Mouse (Mus musculus): Measurements from ENCODE around the gene Bdnf. TPM values are rescaled to one million over a fixed set of nuclear protein-coding genes. Genes with fewer than 3 reads are reported as not detected.
A peak's percentile ranks its signal among the peaks of the same experiment; 100 is the strongest.

Gene Bdnf
- polyA plus RNA-seq, 1 experiment: 1.4 TPM

GRCm38 (mm10) chr2:109677221-109678089, 3.0 kb downstream of the Bdnf start:
- peak overlapping the region; percentile 8; the same call in 1 of the 2 replicates for H3K4me3 ChIP-seq (ENCODE audit: insufficient read depth, low read depth, low read length)
- no peaks in the 10 kb centered on the region for H3K36me3 ChIP-seq (ENCODE audit: control insufficient read depth, insufficient read depth, low read length)
- H3K27ac ChIP-seq (ENCODE audit: insufficient read depth, low read depth, low read length): no peak overlapping the region
- DNase-seq: no peak
- H3K4me1 ChIP-seq (ENCODE audit: control insufficient read depth, insufficient read depth, low read length): no peaks in the 10 kb centered on the region; the same call in 1 of the 2 replicates
- TF ChIP-seq POLR2A (IDR thresholded peaks at IDR 0.05; ENCODE audit: low read depth, low read length) (no peak), CTCF (conservative IDR thresholded peaks at IDR 0.05; ENCODE audit: insufficient read depth, insufficient read length, low read depth, low read length) (no peak)
- H3K27me3 ChIP-seq (replicated peaks; ENCODE audit: control insufficient read depth, insufficient read depth, low read length): peaks cover 12% of the 10 kb centered on the region
- WGBS: 2% methylated on average over 50 of the region's 50 CpGs

GRCm38 (mm10) chr2:109678090-109678409, 3.5 kb downstream of the Bdnf start:
- WGBS: 1% methylated on average over 18 of the region's 18 CpGs
- no peaks in the 10 kb centered on the region; the same call in 1 of the 2 replicates for H3K4me1 ChIP-seq (ENCODE audit: control insufficient read depth, insufficient read depth, low read length)
- H3K36me3 ChIP-seq (ENCODE audit: control insufficient read depth, insufficient read depth, low read length): no peaks in the 10 kb centered on the region
- TF ChIP-seq POLR2A (IDR thresholded peaks at IDR 0.05; ENCODE audit: low read depth, low read length) (no peak), CTCF (conservative IDR thresholded peaks at IDR 0.05; ENCODE audit: insufficient read depth, insufficient read length, low read depth, low read length) (no peak)
- peaks cover 12% of the 10 kb centered on the region; the same call in 1 of the 2 replicates for H3K27me3 ChIP-seq (replicated peaks; ENCODE audit: control insufficient read depth, insufficient read depth, low read length)
- H3K4me3 ChIP-seq (ENCODE audit: insufficient read depth, low read depth, low read length): peak overlapping the region; percentile 8; the same call in 1 of the 2 replicates
- H3K27ac ChIP-seq (ENCODE audit: insufficient read depth, low read depth, low read length): no peak overlapping the region
- no peak for DNase-seq

- 4% methylated on average over 8 of the region's 8 CpGs for WGBS
Observed at GRCm38 (mm10) chr2:109678454-109678853, 4.0 kb downstream of the Bdnf start.

GRCm38 (mm10) chr2:109679446-109679845, 4.9 kb downstream of the Bdnf start:
- no peak for DNase-seq
- peaks cover 9% of the 10 kb centered on the region; the same call in 1 of the 2 replicates for H3K27me3 ChIP-seq (replicated peaks; ENCODE audit: control insufficient read depth, insufficient read depth, low read length)
- 73% methylated on average over 2 of the region's 2 CpGs for WGBS
- H3K36me3 ChIP-seq (ENCODE audit: control insufficient read depth, insufficient read depth, low read length): no peaks in the 10 kb centered on the region
- no peak for TF ChIP-seq CTCF (conservative IDR thresholded peaks at IDR 0.05; ENCODE audit: insufficient read depth, insufficient read length, low read depth, low read length)
- no peak for TF ChIP-seq POLR2A (IDR thresholded peaks at IDR 0.05; ENCODE audit: low read depth, low read length)
- no peaks in the 10 kb centered on the region; the same call in 1 of the 2 replicates for H3K4me1 ChIP-seq (ENCODE audit: control insufficient read depth, insufficient read depth, low read length)
- H3K4me3 ChIP-seq (ENCODE audit: insufficient read depth, low read depth, low read length): no peak overlapping the region
- no peak overlapping the region for H3K27ac ChIP-seq (ENCODE audit: insufficient read depth, low read depth, low read length)

More at GRCm38 (mm10) chr2:109678454-109678853, 4.0 kb downstream of the Bdnf start:
- TF ChIP-seq POLR2A (IDR thresholded peaks at IDR 0.05; ENCODE audit: low read depth, low read length) (no peak), CTCF (conservative IDR thresholded peaks at IDR 0.05; ENCODE audit: insufficient read depth, insufficient read length, low read depth, low read length) (no peak)
- Histone ChIP-seq H3K27ac (ENCODE audit: insufficient read depth, low read depth, low read length) (no peak overlapping the region), H3K36me3 (ENCODE audit: control insufficient read depth, insufficient read depth, low read length) (no peaks in the 10 kb centered on the region), H3K4me3 (ENCODE audit: insufficient read depth, low read depth, low read length) (no peak overlapping the region), H3K27me3 (replicated peaks; ENCODE audit: control insufficient read depth, insufficient read depth, low read length) (peaks cover 12% of the 10 kb centered on the region; the same call in 1 of the 2 replicates), H3K4me1 (ENCODE audit: control insufficient read depth, insufficient read depth, low read length) (no peaks in the 10 kb centered on the region; the same call in 1 of the 2 replicates)
- no peak for DNase-seq

GRCm38 (mm10) chr2:109681071-109681470, 6.6 kb downstream of the Bdnf start:
- Histone ChIP-seq H3K27ac (ENCODE audit: insufficient read depth, low read depth, low read length) (no peak overlapping the region), H3K27me3 (replicated peaks; ENCODE audit: control insufficient read depth, insufficient read depth, low read length) (peaks cover 9% of the 10 kb centered on the region; the same call in 1 of the 2 replicates)
- WGBS: 41% methylated on average over 1 of the region's 1 CpGs

GRCm38 (mm10) chr2:109688661-109689060, 14.2 kb downstream of the Bdnf start:
- 64% methylated on average over 1 of the region's 1 CpGs for WGBS
- TF ChIP-seq CTCF (conservative IDR thresholded peaks at IDR 0.05; ENCODE audit: insufficient read depth, insufficient read length, low read depth, low read length) (no peak), POLR2A (IDR thresholded peaks at IDR 0.05; ENCODE audit: low read depth, low read length) (no peak)
- Histone ChIP-seq H3K4me1 (ENCODE audit: control insufficient read depth, insufficient read depth, low read length) (no peaks in the 10 kb centered on the region), H3K27ac (ENCODE audit: insufficient read depth, low read depth, low read length) (no peak overlapping the region), H3K36me3 (ENCODE audit: control insufficient read depth, insufficient read depth, low read length) (no peaks in the 10 kb centered on the region), H3K4me3 (ENCODE audit: insufficient read depth, low read depth, low read length) (no peak overlapping the region), H3K27me3 (replicated peaks; ENCODE audit: control insufficient read depth, insufficient read depth, low read length) (no peaks in the 10 kb centered on the region)
- peak; percentile 76 for DNase-seq

More at GRCm38 (mm10) chr2:109681071-109681470, 6.6 kb downstream of the Bdnf start:
- H3K4me1 ChIP-seq (ENCODE audit: control insufficient read depth, insufficient read depth, low read length): no peaks in the 10 kb centered on the region; the same call in 1 of the 2 replicates
- no peak for DNase-seq
- TF ChIP-seq POLR2A (IDR thresholded peaks at IDR 0.05; ENCODE audit: low read depth, low read length) (no peak), CTCF (conservative IDR thresholded peaks at IDR 0.05; ENCODE audit: insufficient read depth, insufficient read length, low read depth, low read length) (no peak)
- no peaks in the 10 kb centered on the region for H3K36me3 ChIP-seq (ENCODE audit: control insufficient read depth, insufficient read depth, low read length)
- H3K4me3 ChIP-seq (ENCODE audit: insufficient read depth, low read depth, low read length): no peak overlapping the region

Data from kidney, adult 2 months (tissue).